Mouse (Mus musculus) thymus, postnatal 0 days (tissue): ENCODE data around the gene Dlst. TPM values are rescaled to one million over a fixed set of nuclear protein-coding genes. Genes with fewer than 3 reads are reported as not detected.

Experiments used
- DNase-seq: peaks from one replicate; pipeline ENCODE4 v3.0.0-alpha.2; 2015; ENCODE audit warnings: low spot score
- polyA plus RNA-seq: library from polyadenylated mRNA; unstranded; fragments of >200 nt; fragmentation: Nextera tagmentation; extraction: Ambion mirVana; gene quantifications from 2 replicates; pipeline ENCODE4 v1.2.1, GENCODE M21; 2015

The Dlst gene
- polyA plus RNA-seq, 1 experiment from 2014 or later = 89.1 TPM

- no peak for DNase-seq
Observed at GRCm38 (mm10) chr12:85150321-85151001, 39.8 kb downstream of the Dlst start.

GRCm38 (mm10) chr12:85151002-85151774 lies 40.6 kb downstream of the Dlst start, which contains the start of gene Rps6kl1:
TSS of gene Rps6kl1 (minus strand) at chr12:85151264.
- peak; percentile 84 for DNase-seq

- DNase-seq = no peak
Observed at GRCm38 (mm10) chr12:85153011-85153410, 42.4 kb downstream of the Dlst start.

- no peak for DNase-seq
Observed at GRCm38 (mm10) chr12:85156324-85156723, 45.7 kb downstream of the Dlst start.

- DNase-seq = no peak
Observed at GRCm38 (mm10) chr12:85157797-85158460, 47.3 kb downstream of the Dlst start.

GRCm38 (mm10) chr12:85158801-85159200 lies 48.2 kb downstream of the Dlst start:
- no peak for DNase-seq

GRCm38 (mm10) chr12:85159592-85159991 lies 49.0 kb downstream of the Dlst start:
- no peak for DNase-seq

GRCm38 (mm10) chr12:85164996-85165395 lies 54.4 kb downstream of the Dlst start:
- DNase-seq = no peak

GRCm38 (mm10) chr12:85166631-85167030 lies 56.0 kb downstream of the Dlst start:
- DNase-seq = no peak

GRCm38 (mm10) chr12:85169117-85169858 lies 58.7 kb downstream of the Dlst start:
- peak; percentile 90 for DNase-seq

- no peak for DNase-seq
Observed at GRCm38 (mm10) chr12:85169877-85170276, 59.2 kb downstream of the Dlst start.

- DNase-seq = no peak
Observed at GRCm38 (mm10) chr12:85170284-85170947, 59.8 kb downstream of the Dlst start.

GRCm38 (mm10) chr12:85170948-85171307 lies 60.3 kb downstream of the Dlst start:
- no peak for DNase-seq

GRCm38 (mm10) chr12:85174016-85174415 lies 63.4 kb downstream of the Dlst start:
- no peak for DNase-seq

GRCm38 (mm10) chr12:85175087-85175675 lies 64.5 kb downstream of the Dlst start:
- DNase-seq = no peak

GRCm38 (mm10) chr12:85175926-85176845 lies 65.6 kb downstream of the Dlst start:
- DNase-seq = no peak

- DNase-seq = peak; percentile 75
Observed at GRCm38 (mm10) chr12:85176846-85177523, 66.4 kb downstream of the Dlst start.

GRCm38 (mm10) chr12:85177740-85178239 lies 67.2 kb downstream of the Dlst start, which contains the start of gene Pgf:
TSS of gene Pgf (minus strand) at chr12:85177790.
- DNase-seq = no peak

- DNase-seq = no peak
Observed at GRCm38 (mm10) chr12:85178294-85178693, 67.7 kb downstream of the Dlst start.
